Mouse (Mus musculus): ENCODE results near the gene A930004D18Rik.

- TF ChIP-seq CTCF (IDR thresholded peaks at IDR 0.05; ENCODE audit: borderline replicate concordance, extremely low read depth, insufficient read depth, insufficient read length) (no peak), POLR2A (IDR thresholded peaks at IDR 0.05; ENCODE audit: borderline replicate concordance, extremely low read depth, insufficient read depth, insufficient read length, poor library complexity, severe bottlenecking) (no peak)
Measured at GRCm38 (mm10) chr2:18015581-18015980, 22.0 kb downstream of the A930004D18Rik start.

Data from brain, embryonic 14.5 days (tissue).